Mouse (Mus musculus) ovary, postnatal 14 days (tissue): ENCODE data around the gene Bphl.

Source experiments
- DNase-seq: peaks from one replicate; pipeline ENCODE4 v3.0.0; 2022; ENCODE audit warnings: low spot score

Gene Bphl

GRCm38 (mm10) chr13:34037172-34038055, at the start of gene Bphl:
Bphl (plus strand) TSS chr13:34037597.
- peak; percentile 82 for DNase-seq

DNA sequence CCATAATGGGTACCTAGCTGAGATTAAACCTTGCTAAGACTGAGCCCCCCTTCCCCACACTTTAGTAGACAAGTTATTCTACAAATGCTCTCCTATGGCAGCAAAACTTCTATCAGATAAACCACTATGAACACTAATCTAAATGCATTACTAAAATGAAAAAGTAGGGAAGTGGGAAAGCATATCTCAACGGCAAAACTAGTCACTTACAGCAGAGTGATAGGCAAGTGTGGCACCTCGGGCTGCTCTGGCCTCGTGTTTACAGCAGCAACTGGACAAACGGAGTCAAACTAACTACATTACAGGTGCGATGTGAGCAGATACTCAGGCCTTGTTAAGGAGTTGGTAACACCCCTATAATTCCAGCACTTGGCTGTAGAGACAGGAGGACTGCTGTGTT, 47.8 kb upstream of the Bphl start:
- DNase-seq: no peak

GRCm38 (mm10) chr13:33995197-33995596, 42.2 kb upstream of the Bphl start:
- DNase-seq: peak; percentile 54

GRCm38 (mm10) chr13:34002058-34003006, 35.1 kb upstream of the Bphl start, which contains the start of the genes Ripk1 and Serpinb6a:
Ripk1 (plus strand) TSS chr13:34002363.
Serpinb6a (minus strand) TSS chr13:34002794.
- peak; percentile 72 for DNase-seq

GRCm38 (mm10) chr13:34003058-34003457, 34.3 kb upstream of the Bphl start:
- no peak for DNase-seq

- no peak for DNase-seq
Measured at GRCm38 (mm10) chr13:34007234-34007633, 30.2 kb upstream of the Bphl start.

DNA sequence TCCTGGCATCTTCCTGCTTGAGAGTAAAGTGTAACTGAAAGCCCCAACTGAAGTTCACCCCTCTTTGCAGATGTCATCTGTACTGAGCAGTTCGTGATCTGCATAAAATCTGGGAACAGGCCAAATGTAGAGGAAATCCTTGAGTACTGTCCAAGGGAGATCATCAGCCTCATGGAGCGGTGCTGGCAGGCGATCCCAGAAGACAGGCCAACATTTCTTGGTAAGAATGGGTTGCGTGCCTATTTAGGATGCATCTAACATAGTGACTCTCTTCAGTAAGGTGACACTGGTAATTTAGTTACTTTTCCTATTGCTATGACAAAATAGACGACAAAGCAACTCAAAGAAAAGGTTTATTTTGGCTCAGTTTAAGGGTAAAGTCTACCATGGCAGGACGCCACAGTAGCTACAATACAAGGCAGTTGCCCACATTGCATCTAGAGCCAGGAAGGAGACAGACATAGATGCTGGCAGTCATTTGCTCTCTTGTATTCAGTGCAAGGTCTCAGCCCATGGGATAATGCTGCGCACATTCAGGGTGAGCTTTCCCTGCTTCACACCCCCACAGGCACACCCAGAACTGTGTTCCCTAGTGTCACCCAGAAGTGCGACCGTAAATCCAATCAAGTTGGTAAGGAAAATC, 20.3 kb upstream of the Bphl start:
- DNase-seq: no peak

DNA sequence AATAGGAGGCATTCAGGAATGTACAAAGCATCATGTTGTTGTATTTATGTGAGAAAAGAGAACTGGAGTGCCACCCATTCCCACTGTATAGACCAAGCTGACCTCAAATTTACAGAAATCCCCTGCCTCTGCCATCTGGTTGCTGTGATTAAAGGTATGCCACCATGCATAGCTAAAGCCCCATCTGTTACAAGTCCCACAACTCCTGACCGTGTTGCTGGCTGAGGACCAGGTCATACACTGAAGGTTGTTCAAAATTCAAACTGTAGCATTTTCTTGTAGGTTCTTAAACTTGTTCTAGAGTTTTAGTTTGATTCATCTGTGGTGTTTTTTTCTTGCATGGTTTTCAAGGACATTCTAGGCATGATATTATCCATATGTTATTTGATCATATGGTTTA, 18.9 kb upstream of the Bphl start:
- no peak for DNase-seq

- DNase-seq: no peak
Measured at GRCm38 (mm10) chr13:34021998-34022397, 15.4 kb upstream of the Bphl start.

DNA sequence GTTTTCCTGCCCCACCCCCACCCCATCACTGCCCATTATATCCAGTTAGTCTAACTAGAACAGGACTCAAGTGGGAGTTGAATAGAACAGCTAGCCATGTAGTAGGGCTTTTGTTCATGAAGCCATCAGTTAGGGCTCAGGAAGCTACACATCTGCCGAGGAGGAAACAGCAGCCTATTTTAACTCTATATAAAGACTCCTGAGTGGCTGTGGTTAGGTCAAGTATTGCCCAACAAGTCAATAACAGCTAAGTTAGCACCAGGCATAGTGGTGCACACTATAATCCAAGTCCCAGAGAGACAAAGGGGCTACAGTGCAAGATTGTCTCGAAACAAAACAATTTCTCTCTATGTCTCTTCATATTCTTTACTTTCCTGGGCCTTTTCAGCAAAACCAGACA, 5.4 kb upstream of the Bphl start:
- DNase-seq: no peak

DNA sequence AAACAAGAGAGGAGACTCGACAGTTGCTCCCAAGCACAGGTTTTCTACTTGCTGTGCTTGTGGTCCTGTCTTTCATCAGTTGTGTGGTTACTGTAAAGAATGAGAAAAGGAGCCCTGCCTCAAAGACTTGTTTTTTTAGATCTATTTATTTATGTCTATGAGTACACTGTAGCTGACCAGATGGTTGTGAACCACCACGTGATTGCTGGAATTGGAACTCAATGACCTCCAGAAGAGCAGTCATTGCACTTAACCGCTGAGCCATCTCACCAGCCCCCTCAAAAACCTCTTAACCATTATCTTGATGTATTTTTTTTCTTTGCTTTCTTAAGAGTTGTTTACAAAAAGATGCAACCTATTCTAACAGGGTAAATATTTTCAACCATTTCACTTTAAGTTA, 2.0 kb upstream of the Bphl start:
- DNase-seq: no peak

DNA sequence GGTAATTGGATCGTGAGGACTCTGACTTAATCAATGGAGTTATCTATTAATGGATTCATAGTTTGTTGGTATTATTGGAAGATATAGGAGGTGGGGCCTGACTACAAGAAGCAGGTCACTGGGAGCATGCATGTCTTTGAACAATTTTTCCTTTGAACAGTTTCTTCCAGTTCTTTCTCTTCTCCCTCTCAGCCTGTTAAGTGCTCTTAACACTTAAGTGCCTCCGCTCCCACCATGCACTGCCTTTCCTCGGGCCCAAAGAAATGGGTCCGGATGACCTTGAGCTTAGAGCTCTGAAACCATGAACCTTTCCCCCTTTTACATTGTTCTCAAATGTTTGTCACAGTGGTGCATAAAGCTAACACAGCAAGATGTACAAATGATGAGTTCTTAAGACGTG, 671 bp upstream of the Bphl start:
- no peak for DNase-seq

DNA sequence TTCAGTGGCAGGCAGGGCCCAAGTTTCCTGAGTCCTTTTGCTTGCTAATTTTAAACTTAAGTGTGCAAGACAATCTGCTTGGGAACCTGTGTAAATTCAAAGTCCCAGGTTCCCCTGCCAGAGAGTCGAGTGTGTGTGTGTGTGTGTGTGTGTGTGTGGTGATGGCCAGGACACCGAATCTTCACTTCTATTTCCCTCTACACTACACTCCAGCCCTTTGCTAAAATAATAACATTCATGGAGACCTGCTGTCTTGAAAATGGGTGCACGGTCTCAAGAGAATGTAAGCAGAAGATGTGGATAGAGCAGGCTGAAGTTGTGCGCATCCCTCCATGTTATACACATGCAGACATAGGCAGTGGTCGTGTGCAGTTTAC, 647 bp downstream of the Bphl start:
- no peak for DNase-seq

- DNase-seq: no peak
Measured at GRCm38 (mm10) chr13:34038901-34039341, 1.5 kb downstream of the Bphl start.

GRCm38 (mm10) chr13:34040091-34040490, 2.7 kb downstream of the Bphl start:
- DNase-seq: no peak

DNA sequence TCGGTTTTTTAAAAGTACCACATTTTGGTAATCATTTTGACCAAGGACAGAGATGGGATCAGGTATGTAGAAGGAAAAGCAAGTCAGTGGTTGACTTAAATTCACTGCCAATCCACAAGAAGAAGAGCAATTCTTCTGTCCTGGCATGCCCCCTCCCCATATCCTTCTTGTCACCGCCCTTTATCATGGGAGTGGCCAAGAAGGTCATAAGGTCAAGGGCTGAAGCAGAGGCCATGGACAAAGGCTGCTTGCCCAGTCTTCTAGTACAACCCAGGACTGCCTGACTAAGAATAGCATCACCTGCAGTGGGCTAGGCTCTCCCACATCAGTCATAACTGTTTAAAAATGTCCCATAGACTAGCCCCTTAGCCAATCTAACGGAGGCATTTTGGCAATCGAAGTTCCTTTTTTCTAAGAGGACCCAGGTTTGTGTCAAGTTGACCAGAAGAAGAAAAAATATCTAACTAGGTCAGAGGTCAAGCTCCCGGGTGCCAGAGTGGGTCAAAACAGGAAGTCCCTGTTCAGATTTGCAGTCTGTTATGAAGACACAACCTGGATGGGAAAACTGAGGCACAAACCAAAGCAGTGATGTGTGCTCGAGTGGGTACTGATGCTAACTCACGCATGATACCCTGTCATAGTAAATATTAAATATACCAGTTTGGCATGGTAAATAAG, 6.5 kb downstream of the Bphl start:
- DNase-seq: no peak

- no peak for DNase-seq
Measured at GRCm38 (mm10) chr13:34045511-34046249, 8.3 kb downstream of the Bphl start.

DNA sequence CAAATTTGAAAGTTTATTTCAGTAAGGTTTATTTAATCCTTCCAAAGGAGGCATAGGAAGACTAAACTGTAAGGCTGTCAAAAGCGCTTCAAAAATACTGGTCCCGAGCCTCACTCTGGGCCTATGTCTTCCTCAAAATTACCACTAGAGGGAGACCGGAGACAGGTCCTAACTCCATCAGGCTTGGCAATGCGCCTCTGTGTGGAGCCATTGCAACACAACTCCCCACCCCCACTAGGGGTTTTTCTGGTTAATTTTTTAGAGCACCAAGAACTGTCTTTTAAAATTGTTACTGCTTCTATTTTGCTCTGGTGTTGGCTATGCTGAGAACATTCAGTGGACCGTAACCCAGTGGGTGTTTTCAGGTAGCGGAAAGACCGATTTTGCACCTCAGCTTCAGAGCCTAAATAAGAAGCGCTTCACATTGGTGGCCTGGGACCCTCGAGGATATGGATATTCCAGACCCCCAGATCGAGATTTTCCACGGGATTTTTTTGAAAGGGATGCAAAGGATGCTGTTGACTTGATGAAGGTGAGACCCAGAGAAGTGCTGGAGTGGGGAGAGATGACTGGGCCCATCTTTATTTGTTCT, 9.1 kb downstream of the Bphl start:
- peak; percentile 78 for DNase-seq

- no peak for DNase-seq
Measured at GRCm38 (mm10) chr13:34047526-34047925, 10.1 kb downstream of the Bphl start.

GRCm38 (mm10) chr13:34050479-34050878, 13.1 kb downstream of the Bphl start:
- DNase-seq: no peak

GRCm38 (mm10) chr13:34051692-34052091, 14.3 kb downstream of the Bphl start:
- no peak for DNase-seq
